Mouse (Mus musculus) lung, adult 2 months (tissue): ENCODE data around the gene Fgf14.

Experiments used
- CTCF ChIP-seq: fragments of 200-500 bp; IDR thresholded peaks from 2 replicates; pipeline ENCODE4 v1.5.1; 2011; ENCODE audit warnings: mild to moderate bottlenecking, low read length, control low read depth; ENCODE audit not compliant: insufficient read depth
- POLR2A ChIP-seq: fragments of 200-500 bp; IDR thresholded peaks from 2 replicates; pipeline ENCODE4 v1.6.1; 2011; ENCODE audit warnings: low read depth, mild to moderate bottlenecking, control low read depth, low read length, borderline replicate concordance; ENCODE audit errors: extremely low read depth

DNA sequence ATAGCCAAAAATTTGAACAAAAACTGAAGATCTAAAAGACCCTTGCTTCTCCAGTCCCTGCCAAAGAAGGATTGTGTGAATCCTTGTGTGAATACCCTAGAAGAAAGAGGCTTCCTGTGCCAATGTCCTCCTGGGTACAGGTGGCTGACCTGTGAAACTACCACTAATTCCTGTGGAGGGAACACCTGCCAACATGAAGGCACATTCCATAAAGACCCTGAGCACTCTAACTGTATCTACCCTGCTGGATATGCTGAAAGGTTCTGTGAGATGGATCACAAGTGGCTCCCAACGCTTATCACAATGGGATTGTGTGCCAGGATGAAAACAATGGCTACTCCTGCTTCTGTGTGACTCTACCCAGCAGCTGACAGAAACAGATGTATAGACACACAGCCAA, 144.9 kb downstream of the Fgf14 start:
- TF ChIP-seq POLR2A, result no peak
- TF ChIP-seq CTCF, result no peak
